Mouse (Mus musculus) midbrain, embryonic 14.5 days (tissue): ENCODE results near the gene Klhdc7b. TPM values are rescaled to one million over a fixed set of nuclear protein-coding genes. Genes with fewer than 3 reads are reported as not detected.

ENCODE experiments used
- ATAC-seq: fragments of 200-750 bp; cut with Nextera tagmentation; 2 replicates; pipeline ENCODE4 v1.8.0; 2017; ENCODE audit warnings: moderate number of reproducible peaks, moderate library complexity; ENCODE audit not compliant: low FRiP score, low TSS enrichment
- DNase-seq: peaks from one replicate; pipeline ENCODE4 v3.0.0-alpha.2; 2015
- H3K27ac ChIP-seq: fragments of 300-500 bp; sonication (generic); replicated peaks from 2 replicates; pipeline ENCODE4 v1.5.1; 2014; ENCODE audit warnings: mild to moderate bottlenecking, low read depth, low read length, moderate library complexity
- H3K27me3 ChIP-seq: fragments of 300-500 bp; sonication (generic); 2 replicates; pipeline ENCODE4 v1.6.1; 2014; ENCODE audit warnings: low read length, control low read depth, mixed read lengths; ENCODE audit not compliant: control insufficient read depth, insufficient read depth
- H3K36me3 ChIP-seq: fragments of 300-500 bp; sonication (generic); 2 replicates; pipeline ENCODE4 v1.6.1; 2014; ENCODE audit warnings: low read length, control low read depth; ENCODE audit not compliant: control insufficient read depth, insufficient read depth
- H3K4me1 ChIP-seq: fragments of 300-500 bp; sonication (generic); 2 replicates; pipeline ENCODE4 v1.6.1; 2014; ENCODE audit warnings: mild to moderate bottlenecking, antibody characterized with exemption, low read length, control low read depth; ENCODE audit not compliant: control insufficient read depth, insufficient read depth
- H3K4me2 ChIP-seq: fragments of 300-500 bp; sonication (generic); 2 replicates; pipeline ENCODE4 v1.6.1; 2014; ENCODE audit warnings: mild to moderate bottlenecking, low read length, moderate library complexity
- H3K4me3 ChIP-seq: fragments of 300-500 bp; sonication (generic); replicated peaks from 2 replicates; pipeline ENCODE4 v1.5.1; 2014; ENCODE audit warnings: low read depth, low read length
- H3K9ac ChIP-seq: fragments of 300-500 bp; sonication (generic); replicated peaks from 2 replicates; pipeline ENCODE4 v1.6.1; 2014; ENCODE audit warnings: mild to moderate bottlenecking, low read length, moderate library complexity
- H3K9me3 ChIP-seq: fragments of 300-500 bp; sonication (generic); 2 replicates; pipeline ENCODE4 v1.6.1; 2016; ENCODE audit warnings: low read length, control low read depth, mixed read lengths; ENCODE audit not compliant: control insufficient read depth
- WGBS: fragments of 180-500 bp; shearing (Covaris S2); extraction: QIAGEN DNeasy Blood & Tissue Kit; methylation state at CpG from one replicate; pipeline ENCODE4 v1.1.7; 2014; 5-methylcytosine and 5-hydroxymethylcytosine counted together
- polyA plus RNA-seq: library from polyadenylated mRNA; unstranded; fragments of >200 nt; fragmentation: Nextera tagmentation; extraction: Ambion mirVana; gene quantifications from 2 replicates; pipeline ENCODE4 v1.2.1, GENCODE M21; 2014

Klhdc7b gene
- polyA plus RNA-seq, 1 experiment from 2014 or later = not detected

DNA sequence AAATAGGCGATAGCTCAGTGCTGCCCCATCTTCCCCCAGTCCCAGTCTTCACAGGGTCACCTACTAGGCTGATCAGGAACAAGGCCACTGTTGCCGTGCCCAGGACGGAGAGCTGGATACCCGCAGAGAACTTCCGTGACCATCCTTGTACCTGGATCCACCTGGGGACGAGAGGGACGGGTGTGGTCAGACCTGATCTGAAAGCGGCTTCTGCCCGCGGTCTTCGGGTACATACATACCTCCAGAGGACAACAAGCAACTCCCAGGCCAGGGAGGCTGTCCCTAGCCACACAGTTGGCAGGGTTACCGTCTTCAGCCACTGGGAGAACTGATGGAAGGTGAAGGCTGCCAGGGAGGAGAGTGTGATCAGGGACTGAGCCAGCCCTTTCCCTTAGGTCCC lies 31.9 kb upstream of the Klhdc7b start:
- WGBS = 95% methylated on average over 12 of the region's 12 CpGs
- H3K9me3 ChIP-seq = no peaks in the 10 kb centered on the region
- no peak overlapping the region for H3K27ac ChIP-seq
- H3K27me3 ChIP-seq = no peaks in the 10 kb centered on the region
- H3K4me1 ChIP-seq = peaks cover 18% of the 10 kb centered on the region
- no peak overlapping the region for H3K4me2 ChIP-seq
- no peak overlapping the region for H3K4me3 ChIP-seq
- no peak overlapping the region for H3K9ac ChIP-seq
- peaks cover 35% of the 10 kb centered on the region for H3K36me3 ChIP-seq
- no peak for DNase-seq
- no peak for ATAC-seq

DNA sequence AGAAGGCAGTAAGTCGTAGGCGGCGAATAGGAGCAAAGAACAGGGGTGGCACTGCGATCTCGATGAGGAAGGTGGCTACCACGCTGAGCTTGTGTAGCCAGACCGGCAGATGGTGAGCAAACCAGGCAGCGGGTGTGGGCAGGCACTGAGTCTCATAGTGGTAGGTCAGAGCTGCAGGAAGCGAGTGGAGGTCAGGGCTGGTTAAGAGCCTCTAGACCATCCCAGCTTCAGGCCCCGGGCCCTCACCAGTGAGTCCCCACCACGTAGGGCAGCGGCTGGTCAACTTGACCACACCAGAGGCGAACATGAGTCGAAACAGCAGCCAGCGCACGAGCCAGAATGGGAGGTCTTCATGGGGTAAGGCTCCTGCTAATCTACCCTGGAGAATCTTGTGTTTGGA lies 30.9 kb upstream of the Klhdc7b start:
- DNase-seq = no peak
- no peak overlapping the region for H3K4me3 ChIP-seq
- no peak overlapping the region; the same call in 1 of the 2 replicates for H3K9ac ChIP-seq
- no peak overlapping the region for H3K4me2 ChIP-seq
- 96% methylated on average over 16 of the region's 16 CpGs for WGBS
- H3K27me3 ChIP-seq = no peaks in the 10 kb centered on the region
- peaks cover 35% of the 10 kb centered on the region for H3K36me3 ChIP-seq
- H3K4me1 ChIP-seq = peaks cover 18% of the 10 kb centered on the region
- no peak for ATAC-seq
- H3K9me3 ChIP-seq = no peaks in the 10 kb centered on the region
- H3K27ac ChIP-seq = no peak overlapping the region

DNA sequence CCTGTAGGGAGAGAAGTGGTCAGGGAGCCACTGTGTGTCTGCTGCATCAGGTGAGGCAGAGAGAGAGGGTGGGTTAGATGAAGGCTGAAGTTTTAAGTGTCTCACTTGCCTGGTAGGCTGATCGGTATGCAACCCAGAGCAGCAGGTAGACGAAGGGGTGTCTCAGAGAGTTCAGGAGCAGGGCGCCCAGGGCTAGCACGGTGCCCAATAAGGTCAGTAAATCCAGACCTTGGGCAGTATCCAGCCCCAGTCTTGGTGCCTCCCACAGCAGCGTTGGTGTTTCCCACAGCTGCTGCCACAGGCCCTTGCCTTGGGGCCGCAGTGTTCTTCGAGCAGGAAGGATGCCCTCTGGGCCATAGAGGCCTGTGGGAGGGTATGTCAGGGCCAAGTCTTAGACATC lies 30.3 kb upstream of the Klhdc7b start:
- DNase-seq (no peak), ATAC-seq (no peak)
- H3K27me3 ChIP-seq = no peaks in the 10 kb centered on the region
- peak overlapping the region; percentile 78 for H3K4me3 ChIP-seq
- peak overlapping the region; percentile 84 for H3K4me2 ChIP-seq
- H3K36me3 ChIP-seq = peaks cover 35% of the 10 kb centered on the region
- peak overlapping the region; percentile 71 for H3K9ac ChIP-seq
- 86% methylated on average over 7 of the region's 7 CpGs for WGBS
- no peak overlapping the region for H3K27ac ChIP-seq
- no peaks in the 10 kb centered on the region for H3K9me3 ChIP-seq
- peaks cover 18% of the 10 kb centered on the region for H3K4me1 ChIP-seq

DNA sequence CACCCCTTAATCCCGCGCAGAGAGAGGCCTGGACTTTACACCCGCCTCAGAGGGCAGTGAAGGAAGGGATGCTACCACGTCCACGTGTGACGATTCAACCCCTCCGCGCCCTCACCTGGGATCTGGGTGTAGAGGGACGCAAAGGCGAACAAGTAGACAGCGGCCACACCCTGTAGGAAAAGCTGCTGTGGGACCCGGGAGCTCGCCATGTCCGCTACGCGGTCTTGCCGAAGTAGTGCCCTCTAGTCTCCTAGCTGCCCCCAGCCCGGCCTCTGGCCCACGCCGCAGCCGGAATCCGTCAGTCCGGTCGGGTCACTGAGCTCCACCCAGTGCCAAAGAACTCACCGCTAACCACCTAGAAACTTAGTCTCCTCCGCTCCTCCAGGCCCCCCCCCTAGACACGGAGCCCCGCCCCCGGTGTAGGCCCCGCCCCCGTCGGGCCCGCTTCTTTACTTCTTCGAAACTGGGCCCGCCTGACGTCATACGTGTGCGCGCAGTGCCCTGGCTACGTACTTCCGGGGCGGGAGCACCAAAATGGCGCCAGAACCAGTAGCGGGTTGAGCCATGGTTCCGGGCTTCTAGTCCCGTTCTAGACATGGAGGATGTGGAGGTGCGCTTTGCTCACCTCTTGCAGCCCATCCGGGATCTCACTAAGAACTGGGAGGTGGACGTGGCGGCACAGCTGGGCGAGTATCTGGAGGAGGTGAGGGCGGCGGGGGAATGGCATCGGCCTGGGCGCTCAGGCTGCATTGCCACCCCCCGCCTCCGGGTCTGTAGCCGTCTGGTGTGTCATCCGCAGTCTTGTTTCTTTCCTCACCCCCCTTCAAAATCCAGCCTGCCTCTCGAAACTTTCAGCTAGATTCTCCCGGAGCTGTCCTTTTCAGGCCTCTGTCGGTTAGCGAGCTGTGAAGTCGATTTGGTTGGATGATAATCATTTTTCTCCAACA lies 29.2 kb upstream of the Klhdc7b start, which contains the start of the genes Lmf2 and Ncaph2:
Gene Lmf2, minus strand, starts transcription at position 419 of the 947 bp plus-strand sequence.
Gene Ncaph2, plus strand, starts transcription at position 479 of the 947 bp plus-strand sequence.
- Histone ChIP-seq H3K9me3 (no peaks in the 10 kb centered on the region), H3K4me3 (peak within 1 kb of the TSS; percentile 78), H3K27ac (peak within 1 kb of the TSS; percentile 80), H3K27me3 (no peaks in the 10 kb centered on the region), H3K9ac (peak within 1 kb of the TSS; percentile 71), H3K4me1 (peaks cover 18% of the 10 kb centered on the region), H3K4me2 (peak within 1 kb of the TSS; percentile 84), H3K36me3 (peaks cover 37% of the 10 kb centered on the region)
- peak; percentile 94 for ATAC-seq
- DNase-seq = peak; percentile 99
- under 1% methylated on average over 64 of the region's 64 CpGs for WGBS

DNA sequence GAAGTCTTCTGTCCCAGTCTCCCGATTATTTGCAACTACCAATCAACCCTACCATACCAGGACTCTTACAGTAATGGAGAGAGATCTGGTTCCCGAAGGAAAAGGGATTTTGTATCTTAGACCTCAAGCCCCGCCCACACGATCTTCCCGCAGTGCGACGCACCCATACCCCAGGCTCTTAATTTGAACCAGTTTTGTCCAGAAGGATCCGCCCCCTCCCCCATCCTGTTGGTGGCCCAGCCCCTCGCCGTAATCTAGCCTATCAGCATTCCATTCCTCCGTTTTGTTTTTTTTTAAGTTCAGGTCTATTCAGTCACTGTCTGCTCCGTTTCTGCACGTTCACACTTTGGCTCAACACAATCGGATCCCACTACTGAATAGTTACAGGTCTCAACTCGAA lies 28.3 kb upstream of the Klhdc7b start:
- 1% methylated on average over 15 of the region's 15 CpGs for WGBS
- ATAC-seq = peak; percentile 31; the same call in 1 of the 2 replicates

DNA sequence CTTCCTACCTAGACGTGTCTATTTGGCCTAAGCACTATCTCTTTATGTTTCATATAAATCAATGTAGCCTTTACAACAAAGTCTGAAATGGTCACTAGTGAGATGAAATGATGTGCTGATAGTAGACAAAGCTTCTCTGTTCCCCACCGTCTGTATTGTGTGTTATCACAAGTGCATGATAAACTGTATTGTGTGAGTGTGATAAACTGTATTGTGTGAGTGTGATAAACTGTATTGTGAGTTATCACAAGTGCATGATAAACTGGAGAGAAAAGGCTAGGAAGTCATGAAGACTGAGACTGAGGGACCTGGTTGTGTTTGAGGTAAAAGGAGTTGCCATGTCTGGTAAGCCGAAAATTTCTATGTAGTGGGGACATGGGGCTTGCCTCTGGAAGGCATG lies 25.9 kb upstream of the Klhdc7b start:
- no peak for ATAC-seq
- peaks cover 18% of the 10 kb centered on the region for H3K4me1 ChIP-seq
- H3K9me3 ChIP-seq = no peaks in the 10 kb centered on the region
- H3K27me3 ChIP-seq = no peaks in the 10 kb centered on the region
- no peak overlapping the region for H3K4me2 ChIP-seq
- DNase-seq = no peak
- 92% methylated on average over 3 of the region's 3 CpGs for WGBS
- peaks cover 38% of the 10 kb centered on the region for H3K36me3 ChIP-seq
- H3K27ac ChIP-seq = no peak overlapping the region
- no peak overlapping the region for H3K4me3 ChIP-seq
- no peak overlapping the region for H3K9ac ChIP-seq

More for the DNA sequence above, 28.3 kb upstream of the Klhdc7b start:
- Histone ChIP-seq H3K27me3 (no peaks in the 10 kb centered on the region), H3K9me3 (no peaks in the 10 kb centered on the region), H3K27ac (peak overlapping the region; percentile 80; the same call in 1 of the 2 replicates), H3K36me3 (peaks cover 37% of the 10 kb centered on the region), H3K4me1 (peaks cover 18% of the 10 kb centered on the region), H3K4me3 (peak overlapping the region; percentile 78), H3K4me2 (peak overlapping the region; percentile 84), H3K9ac (peak overlapping the region; percentile 71; the same call in 1 of the 2 replicates)
- peak; percentile 81 for DNase-seq

DNA sequence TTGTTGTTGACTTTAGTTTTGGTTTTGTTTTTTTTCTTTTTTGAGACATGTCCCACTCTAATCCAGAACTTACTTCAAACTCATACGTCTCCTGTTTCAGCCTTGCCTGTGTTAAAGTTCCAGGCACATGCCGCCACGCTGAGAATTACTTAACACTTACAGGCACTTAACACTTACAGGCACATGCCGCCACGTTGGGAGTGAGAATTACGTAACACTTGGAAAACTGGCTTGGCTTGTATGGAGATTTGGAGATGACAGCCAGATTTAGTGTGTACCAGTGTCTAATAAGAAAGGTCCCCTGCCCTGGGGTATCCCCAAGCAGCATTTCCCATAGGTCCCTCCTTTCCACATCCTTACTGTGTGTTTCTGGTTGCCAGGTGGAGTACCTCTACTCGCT lies 21.7 kb upstream of the Klhdc7b start:
- no peak for ATAC-seq

DNA sequence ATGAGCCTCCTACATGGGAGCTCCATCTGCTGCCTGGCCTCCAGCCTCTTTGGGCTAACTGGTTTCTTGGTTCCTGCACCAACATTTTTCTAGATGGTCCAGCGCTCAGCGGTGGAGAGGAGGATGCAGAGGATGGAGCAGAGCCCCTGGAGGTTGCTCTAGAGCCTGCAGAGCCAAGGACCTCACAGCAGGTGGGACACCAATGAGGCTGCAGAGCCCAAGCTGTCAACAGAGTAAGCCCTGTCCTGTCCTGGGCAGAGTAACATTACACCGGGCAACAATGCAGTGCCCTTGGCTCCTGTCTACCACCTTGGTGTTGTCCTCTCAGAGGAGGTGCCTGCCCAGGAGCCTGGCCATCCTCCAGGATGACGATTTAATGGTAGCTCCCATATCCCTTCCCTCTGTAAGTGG lies 19.6 kb upstream of the Klhdc7b start:
- Histone ChIP-seq H3K27me3 (no peaks in the 10 kb centered on the region), H3K9me3 (no peaks in the 10 kb centered on the region), H3K27ac (no peak overlapping the region), H3K4me3 (no peak overlapping the region), H3K4me1 (no peaks in the 10 kb centered on the region), H3K36me3 (peaks cover 98% of the 10 kb centered on the region), H3K9ac (no peak overlapping the region), H3K4me2 (no peak overlapping the region)
- ATAC-seq (no peak), DNase-seq (no peak)
- WGBS = 95% methylated on average over 4 of the region's 4 CpGs

More for the DNA sequence above, 21.7 kb upstream of the Klhdc7b start:
- Histone ChIP-seq H3K9me3 (no peaks in the 10 kb centered on the region), H3K27me3 (no peaks in the 10 kb centered on the region), H3K4me1 (no peaks in the 10 kb centered on the region), H3K4me3 (no peak overlapping the region), H3K27ac (no peak overlapping the region), H3K36me3 (peaks cover 81% of the 10 kb centered on the region), H3K9ac (no peak overlapping the region), H3K4me2 (no peak overlapping the region)
- DNase-seq = no peak
- 95% methylated on average over 7 of the region's 7 CpGs for WGBS
